Mouse (Mus musculus) lung, embryonic 16.5 days (tissue): ENCODE data around the gene Cdh13. TPM values are rescaled to one million over a fixed set of nuclear protein-coding genes. Genes with fewer than 3 reads are reported as not detected.

Experiments
- ATAC-seq: fragments of 200-750 bp; cut with Nextera tagmentation; 2 replicates; pipeline ENCODE4 v1.8.0; 2017; ENCODE audit warnings: low read depth, mild to moderate bottlenecking, moderate library complexity
- H3K27ac ChIP-seq: fragments of 300-500 bp; sonication (generic); 2 replicates; pipeline ENCODE4 v1.5.1; 2014; ENCODE audit warnings: mild to moderate bottlenecking, control low read depth, low read length
- H3K27me3 ChIP-seq: fragments of 300-500 bp; sonication (generic); 2 replicates; pipeline ENCODE4 v1.6.1; 2014; ENCODE audit warnings: low read depth, low read length, mixed read lengths; ENCODE audit not compliant: control insufficient read depth, insufficient read depth
- H3K36me3 ChIP-seq: fragments of 300-500 bp; sonication (generic); 2 replicates; pipeline ENCODE4 v1.6.1; 2014; ENCODE audit warnings: low read length; ENCODE audit not compliant: control insufficient read depth, insufficient read depth
- H3K4me1 ChIP-seq: fragments of 300-500 bp; sonication (generic); replicated peaks from 2 replicates; pipeline ENCODE4 v1.6.1; 2014; ENCODE audit warnings: low read length, mixed read lengths; ENCODE audit not compliant: control insufficient read depth, insufficient read depth
- H3K4me2 ChIP-seq: fragments of 300-500 bp; sonication (generic); 2 replicates; pipeline ENCODE4 v1.6.1; 2014; ENCODE audit warnings: low read depth, low read length, control low read depth
- H3K4me3 ChIP-seq: fragments of 300-500 bp; sonication (generic); 2 replicates; pipeline ENCODE4 v1.5.1; 2014; ENCODE audit warnings: mild to moderate bottlenecking, low read length, control low read depth
- H3K9ac ChIP-seq: fragments of 300-500 bp; sonication (generic); 2 replicates; pipeline ENCODE4 v1.6.1; 2014; ENCODE audit warnings: low read length, control low read depth
- H3K9me3 ChIP-seq: fragments of 300-500 bp; sonication (generic); 2 replicates; pipeline ENCODE4 v1.6.1; 2016; ENCODE audit warnings: low read length; ENCODE audit not compliant: control insufficient read depth
- WGBS: fragments of 180-500 bp; shearing (Covaris S2); extraction: QIAGEN DNeasy Blood & Tissue Kit; methylation state at CpG from one replicate; pipeline ENCODE4 v1.1.7; 2014; 5-methylcytosine and 5-hydroxymethylcytosine counted together
- polyA plus RNA-seq: library from polyadenylated mRNA; unstranded; fragments of >200 nt; fragmentation: Nextera tagmentation; extraction: Ambion mirVana; gene quantifications from 2 replicates; pipeline ENCODE4 v1.2.1, GENCODE M21; 2015

Cdh13 gene
- polyA plus RNA-seq, 1 experiment from 2014 or later: 5.8 TPM

DNA sequence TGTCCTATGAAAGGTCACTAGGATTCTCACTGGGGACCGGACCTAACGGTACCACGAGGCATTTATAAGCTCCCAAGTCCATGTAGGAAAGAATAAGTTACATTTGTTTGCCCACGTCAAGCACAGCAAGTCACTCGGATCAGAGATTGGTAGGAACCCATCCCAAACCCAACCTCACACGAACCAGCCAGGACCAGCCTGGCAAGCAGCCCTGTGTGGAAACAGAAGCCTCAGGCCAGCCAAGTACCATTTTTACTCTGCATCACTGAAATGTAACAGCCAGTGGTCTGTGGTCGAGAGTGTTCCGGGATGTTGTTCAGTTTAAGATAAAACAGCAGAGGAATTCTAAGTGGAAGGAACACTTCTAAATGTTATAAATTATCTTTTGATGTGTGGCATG is 587.2 kb downstream of the Cdh13 start:
- Histone ChIP-seq H3K4me1 (no peaks in the 10 kb centered on the region), H3K4me2 (no peak overlapping the region), H3K9ac (no peak overlapping the region), H3K4me3 (no peak overlapping the region), H3K27me3 (no peaks in the 10 kb centered on the region), H3K36me3 (no peaks in the 10 kb centered on the region), H3K9me3 (no peaks in the 10 kb centered on the region), H3K27ac (no peak overlapping the region)
- ATAC-seq: no peak
- 75% methylated on average over 8 of the region's 8 CpGs for WGBS

DNA sequence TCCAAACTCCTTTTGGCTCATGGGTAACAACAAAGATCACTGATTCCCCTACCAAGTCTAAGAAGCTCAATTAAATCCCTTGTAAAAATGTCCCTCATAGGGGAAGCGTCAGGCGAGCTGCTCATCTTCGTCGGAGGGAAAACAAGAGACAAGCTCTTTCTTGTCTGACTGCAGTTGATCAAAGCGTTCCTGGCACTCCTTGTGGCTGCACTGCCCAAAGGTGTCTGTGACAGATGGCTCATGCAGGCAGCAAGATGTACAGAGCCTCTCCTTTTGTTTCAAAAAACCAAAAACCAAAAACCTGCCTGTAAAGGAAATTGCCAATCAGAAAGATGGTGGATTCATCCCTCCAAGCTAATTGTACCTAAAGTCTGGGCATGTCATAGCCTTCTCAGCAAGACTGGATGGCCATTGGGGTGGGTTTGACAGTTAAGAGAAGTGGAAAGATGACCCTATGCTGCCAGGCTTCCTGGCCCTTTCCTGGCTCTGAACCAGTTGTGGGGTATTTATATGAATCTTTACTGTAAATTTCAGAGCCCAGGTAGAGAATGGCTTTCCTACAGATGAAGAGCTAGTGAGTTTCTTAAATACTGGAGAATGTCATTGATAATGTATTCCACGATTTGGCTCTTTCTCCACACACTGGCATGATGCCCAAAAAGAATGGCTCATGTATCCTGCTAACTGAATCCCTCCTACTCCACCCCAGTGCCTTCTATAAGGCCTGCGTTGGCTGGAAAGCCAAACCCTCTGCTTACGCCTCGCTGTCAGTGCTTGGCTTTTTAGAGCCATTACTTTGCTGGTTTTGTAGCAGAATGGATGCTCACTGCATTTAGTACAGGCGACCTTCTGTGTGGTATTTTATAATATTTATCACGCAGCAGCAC is 596.6 kb downstream of the Cdh13 start:
- ATAC-seq: no peak
- 45% methylated on average over 11 of the region's 11 CpGs for WGBS

DNA sequence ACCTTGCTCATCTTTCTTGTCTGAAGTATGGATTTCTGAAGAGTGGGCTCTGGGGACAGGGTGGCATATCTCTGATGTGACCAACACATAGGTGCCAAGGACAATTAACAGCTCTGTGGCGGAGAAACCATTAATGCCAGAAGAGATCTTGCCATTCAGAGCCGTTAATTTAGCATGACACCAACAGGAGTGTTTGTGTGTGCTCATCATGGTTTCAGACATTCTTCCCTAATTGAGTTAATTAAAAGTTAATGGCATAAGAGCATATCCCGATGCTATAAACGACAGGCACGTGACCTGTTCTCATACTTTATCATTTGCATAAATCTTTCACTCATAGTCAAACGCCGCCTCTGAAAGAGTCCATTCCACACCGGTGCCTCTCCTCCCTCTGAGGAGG is 600.8 kb downstream of the Cdh13 start:
- Histone ChIP-seq H3K27me3 (no peaks in the 10 kb centered on the region), H3K4me3 (no peak overlapping the region), H3K4me2 (no peak overlapping the region), H3K9me3 (no peaks in the 10 kb centered on the region), H3K9ac (no peak overlapping the region), H3K36me3 (no peaks in the 10 kb centered on the region), H3K27ac (no peak overlapping the region), H3K4me1 (no peaks in the 10 kb centered on the region)
- WGBS: 52% methylated on average over 8 of the region's 8 CpGs
- ATAC-seq: no peak

More for the DNA sequence above, 596.6 kb downstream of the Cdh13 start:
- Histone ChIP-seq H3K27me3 (no peaks in the 10 kb centered on the region), H3K27ac (no peak overlapping the region), H3K9ac (no peak overlapping the region), H3K4me3 (no peak overlapping the region), H3K4me1 (no peaks in the 10 kb centered on the region), H3K4me2 (no peak overlapping the region), H3K36me3 (no peaks in the 10 kb centered on the region), H3K9me3 (no peaks in the 10 kb centered on the region)

- no peak for ATAC-seq
- 62% methylated on average over 11 of the region's 11 CpGs for WGBS
- no peak overlapping the region for H3K27ac ChIP-seq
- H3K4me1 ChIP-seq: no peaks in the 10 kb centered on the region
- H3K4me2 ChIP-seq: no peak overlapping the region
- no peaks in the 10 kb centered on the region for H3K36me3 ChIP-seq
- no peaks in the 10 kb centered on the region for H3K9me3 ChIP-seq
- H3K9ac ChIP-seq: no peak overlapping the region
- no peak overlapping the region for H3K4me3 ChIP-seq
- no peaks in the 10 kb centered on the region for H3K27me3 ChIP-seq
Measured at GRCm38 (mm10) chr8:118884988-118885387, 601.5 kb downstream of the Cdh13 start.

DNA sequence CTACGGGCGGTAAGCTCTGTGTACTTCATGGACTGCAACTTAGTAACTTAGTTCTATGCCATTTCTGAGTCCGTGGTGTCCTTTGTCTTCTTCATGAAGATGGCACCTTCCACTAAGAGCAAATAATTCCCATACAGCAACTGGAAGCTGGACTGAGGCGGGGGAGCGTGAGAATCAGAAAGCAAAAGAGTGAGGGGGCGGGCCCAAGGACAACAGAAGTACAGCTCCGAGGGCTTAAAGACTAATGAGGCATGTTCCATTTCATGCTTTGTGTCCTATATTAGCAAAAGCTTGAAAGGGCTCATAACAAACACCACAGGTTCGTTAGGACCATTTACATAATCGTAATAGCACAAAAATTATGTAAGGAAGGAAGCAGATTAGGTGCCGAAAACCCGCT is 618.9 kb downstream of the Cdh13 start:
- H3K9ac ChIP-seq: no peak overlapping the region
- ATAC-seq: no peak
- no peaks in the 10 kb centered on the region for H3K27me3 ChIP-seq
- H3K9me3 ChIP-seq: no peaks in the 10 kb centered on the region
- no peaks in the 10 kb centered on the region for H3K36me3 ChIP-seq
- no peak overlapping the region for H3K27ac ChIP-seq
- no peak overlapping the region for H3K4me2 ChIP-seq
- WGBS: 86% methylated on average over 11 of the region's 11 CpGs
- H3K4me3 ChIP-seq: no peak overlapping the region
- H3K4me1 ChIP-seq: no peaks in the 10 kb centered on the region

DNA sequence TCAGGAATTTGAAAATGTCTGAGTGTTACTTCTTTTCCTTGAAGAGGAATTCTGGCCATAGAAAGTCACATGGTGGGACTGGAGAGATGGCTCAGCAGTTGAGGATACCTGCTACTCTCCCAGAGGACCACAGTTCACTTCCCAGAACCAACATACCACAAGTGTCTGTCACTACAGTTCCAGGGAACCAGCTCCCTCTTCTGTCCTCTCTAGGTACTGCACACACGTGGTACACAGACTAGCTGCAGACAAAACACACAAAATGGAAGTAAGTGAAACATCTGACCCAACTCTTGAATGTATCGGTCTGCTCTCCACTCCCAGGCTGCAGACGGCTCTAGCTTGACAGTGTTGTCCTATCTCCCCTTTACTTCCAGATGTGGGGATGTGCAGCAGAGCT is 633.0 kb downstream of the Cdh13 start:
- Histone ChIP-seq H3K36me3 (no peaks in the 10 kb centered on the region), H3K4me3 (no peak overlapping the region), H3K9me3 (peaks cover 10% of the 10 kb centered on the region), H3K27me3 (no peaks in the 10 kb centered on the region), H3K27ac (no peak overlapping the region), H3K4me1 (no peaks in the 10 kb centered on the region), H3K4me2 (no peak overlapping the region), H3K9ac (no peak overlapping the region)
- ATAC-seq: no peak
- 87% methylated on average over 3 of the region's 3 CpGs for WGBS

DNA sequence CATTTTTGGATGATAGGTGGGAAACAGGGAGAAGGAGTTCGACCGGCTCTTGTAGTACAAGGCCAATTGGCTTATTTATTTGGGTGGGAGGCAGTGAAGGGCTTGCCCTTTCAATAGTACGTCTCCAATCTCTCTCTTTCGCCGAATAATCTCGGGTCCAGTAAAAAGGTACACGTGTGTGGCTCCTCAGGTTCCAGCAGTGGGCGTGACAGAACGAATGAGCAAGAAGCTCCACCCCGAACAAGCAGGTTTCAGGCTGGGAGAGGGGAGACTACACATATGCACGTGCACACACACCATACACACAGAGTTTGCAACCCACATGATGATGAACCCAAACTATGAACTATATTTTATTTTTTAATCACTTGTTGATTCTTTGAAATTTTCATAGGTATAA is 653.9 kb downstream of the Cdh13 start:
- Histone ChIP-seq H3K27ac (no peak overlapping the region), H3K4me3 (no peak overlapping the region), H3K9ac (no peak overlapping the region), H3K9me3 (no peaks in the 10 kb centered on the region), H3K27me3 (no peaks in the 10 kb centered on the region), H3K36me3 (no peaks in the 10 kb centered on the region), H3K4me2 (no peak overlapping the region), H3K4me1 (no peaks in the 10 kb centered on the region)
- no peak for ATAC-seq
- 27% methylated on average over 11 of the region's 11 CpGs for WGBS

- ATAC-seq: no peak
- no peaks in the 10 kb centered on the region for H3K4me1 ChIP-seq
- H3K9me3 ChIP-seq: no peaks in the 10 kb centered on the region
- H3K36me3 ChIP-seq: no peaks in the 10 kb centered on the region
- WGBS: 48% methylated on average over 8 of the region's 8 CpGs
- no peak overlapping the region for H3K27ac ChIP-seq
- no peaks in the 10 kb centered on the region for H3K27me3 ChIP-seq
- no peak overlapping the region for H3K9ac ChIP-seq
- no peak overlapping the region for H3K4me3 ChIP-seq
- H3K4me2 ChIP-seq: no peak overlapping the region
Measured at GRCm38 (mm10) chr8:118938025-118938424, 654.5 kb downstream of the Cdh13 start.

- Histone ChIP-seq H3K4me2 (no peak overlapping the region), H3K9me3 (no peaks in the 10 kb centered on the region), H3K27me3 (no peaks in the 10 kb centered on the region), H3K9ac (no peak overlapping the region), H3K36me3 (no peaks in the 10 kb centered on the region), H3K4me3 (no peak overlapping the region), H3K27ac (no peak overlapping the region), H3K4me1 (no peaks in the 10 kb centered on the region)
- 59% methylated on average over 20 of the region's 20 CpGs for WGBS
- ATAC-seq: no peak
Measured at GRCm38 (mm10) chr8:118951766-118952741, 668.5 kb downstream of the Cdh13 start.
